Mouse (Mus musculus): Measurements from ENCODE around the gene Gm21304. TPM values are rescaled to one million over a fixed set of nuclear protein-coding genes. Genes with fewer than 3 reads are reported as not detected.
"Not testable (repeated sequence)": the region's sequence is repeated elsewhere in the genome, so short reads cannot be mapped to it uniquely, and the experiment has no call there.

The Gm21304 gene
- not detected in 2 replicates for polyA plus RNA-seq (2012; rRNA removed)

DNA sequence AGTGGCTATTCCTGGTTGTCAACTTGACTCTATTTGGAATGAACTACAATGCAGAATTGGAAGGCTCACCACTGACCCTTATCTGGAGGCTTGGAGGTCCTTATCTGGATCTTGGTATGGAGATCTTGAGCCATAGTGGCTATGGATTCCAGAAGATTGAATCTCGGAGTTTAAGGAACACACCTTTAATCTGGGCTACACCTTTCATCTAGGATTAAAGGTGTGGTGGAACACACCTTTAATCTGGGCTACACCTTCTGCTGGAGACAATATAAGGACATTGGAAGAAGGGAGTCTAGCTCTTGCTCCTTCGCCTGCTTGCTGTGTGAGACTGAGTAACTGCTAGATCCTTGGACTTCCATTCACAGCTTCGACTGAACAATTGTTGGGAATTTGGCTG is at the start of gene Gm21304:
Gene Gm21304, plus strand, starts transcription at position 301 of the 400 bp plus-strand sequence.
- not testable (repeated sequence) for H3K27me3 ChIP-seq (ENCODE audit: control insufficient read depth, insufficient read depth, low read length); H3K4me1 ChIP-seq (replicated peaks; ENCODE audit: control insufficient read depth, insufficient read depth, low read length); DNase-seq; H3K27ac ChIP-seq (ENCODE audit: control insufficient read depth, insufficient read depth, low read length); H3K4me3 ChIP-seq (ENCODE audit: control insufficient read depth, insufficient read depth, low read length); H3K36me3 ChIP-seq (ENCODE audit: control insufficient read depth, insufficient read depth, low read length)
- no CpG with 5 or more reads among the region's 3 CpGs for WGBS

GRCm38 (mm10) chr10:104142687-104143086 is 25.6 kb upstream of the Gm21304 start, which contains the start of gene Gm21293:
Gene Gm21293, plus strand, starts transcription at chr10:104142987.
- WGBS, result no CpG with 5 or more reads among the region's 3 CpGs
- not testable (repeated sequence) for H3K27ac ChIP-seq (ENCODE audit: control insufficient read depth, insufficient read depth, low read length); DNase-seq; H3K27me3 ChIP-seq (ENCODE audit: control insufficient read depth, insufficient read depth, low read length); H3K4me1 ChIP-seq (replicated peaks; ENCODE audit: control insufficient read depth, insufficient read depth, low read length); H3K4me3 ChIP-seq (ENCODE audit: control insufficient read depth, insufficient read depth, low read length); H3K36me3 ChIP-seq (ENCODE audit: control insufficient read depth, insufficient read depth, low read length)

DNA sequence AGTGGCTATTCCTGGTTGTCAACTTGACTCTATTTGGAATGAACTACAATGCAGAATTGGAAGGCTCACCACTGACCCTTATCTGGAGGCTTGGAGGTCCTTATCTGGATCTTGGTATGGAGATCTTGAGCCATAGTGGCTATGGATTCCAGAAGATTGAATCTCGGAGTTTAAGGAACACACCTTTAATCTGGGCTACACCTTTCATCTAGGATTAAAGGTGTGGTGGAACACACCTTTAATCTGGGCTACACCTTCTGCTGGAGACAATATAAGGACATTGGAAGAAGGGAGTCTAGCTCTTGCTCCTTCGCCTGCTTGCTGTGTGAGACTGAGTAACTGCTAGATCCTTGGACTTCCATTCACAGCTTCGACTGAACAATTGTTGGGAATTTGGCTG is 17.1 kb upstream of the Gm21304 start, which contains the start of gene Gm6763:
Gene Gm6763, plus strand, starts transcription at position 301 of the 400 bp plus-strand sequence.
- DNase-seq; H3K4me3 ChIP-seq (ENCODE audit: control insufficient read depth, insufficient read depth, low read length); H3K27ac ChIP-seq (ENCODE audit: control insufficient read depth, insufficient read depth, low read length); H3K4me1 ChIP-seq (replicated peaks; ENCODE audit: control insufficient read depth, insufficient read depth, low read length); H3K36me3 ChIP-seq (ENCODE audit: control insufficient read depth, insufficient read depth, low read length); H3K27me3 ChIP-seq (ENCODE audit: control insufficient read depth, insufficient read depth, low read length): not testable (repeated sequence)
- no CpG with 5 or more reads among the region's 3 CpGs for WGBS

DNA sequence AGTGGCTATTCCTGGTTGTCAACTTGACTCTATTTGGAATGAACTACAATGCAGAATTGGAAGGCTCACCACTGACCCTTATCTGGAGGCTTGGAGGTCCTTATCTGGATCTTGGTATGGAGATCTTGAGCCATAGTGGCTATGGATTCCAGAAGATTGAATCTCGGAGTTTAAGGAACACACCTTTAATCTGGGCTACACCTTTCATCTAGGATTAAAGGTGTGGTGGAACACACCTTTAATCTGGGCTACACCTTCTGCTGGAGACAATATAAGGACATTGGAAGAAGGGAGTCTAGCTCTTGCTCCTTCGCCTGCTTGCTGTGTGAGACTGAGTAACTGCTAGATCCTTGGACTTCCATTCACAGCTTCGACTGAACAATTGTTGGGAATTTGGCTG is 8.6 kb upstream of the Gm21304 start, which contains the start of gene Gm8764:
Gene Gm8764, plus strand, starts transcription at position 301 of the 400 bp plus-strand sequence.
- not testable (repeated sequence) for H3K27me3 ChIP-seq (ENCODE audit: control insufficient read depth, insufficient read depth, low read length); H3K4me3 ChIP-seq (ENCODE audit: control insufficient read depth, insufficient read depth, low read length); H3K27ac ChIP-seq (ENCODE audit: control insufficient read depth, insufficient read depth, low read length); H3K36me3 ChIP-seq (ENCODE audit: control insufficient read depth, insufficient read depth, low read length); H3K4me1 ChIP-seq (replicated peaks; ENCODE audit: control insufficient read depth, insufficient read depth, low read length); DNase-seq
- WGBS, result no CpG with 5 or more reads among the region's 3 CpGs

DNA sequence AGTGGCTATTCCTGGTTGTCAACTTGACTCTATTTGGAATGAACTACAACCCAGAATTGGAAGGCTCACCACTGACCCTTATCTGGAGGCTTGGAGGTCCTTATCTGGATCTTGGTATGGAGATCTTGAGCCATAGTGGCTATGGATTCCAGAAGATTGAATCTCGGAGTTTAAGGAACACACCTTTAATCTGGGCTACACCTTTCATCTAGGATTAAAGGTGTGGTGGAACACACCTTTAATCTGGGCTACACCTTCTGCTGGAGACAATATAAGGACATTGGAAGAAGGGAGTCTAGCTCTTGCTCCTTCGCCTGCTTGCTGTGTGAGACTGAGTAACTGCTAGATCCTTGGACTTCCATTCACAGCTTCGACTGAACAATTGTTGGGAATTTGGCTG is 8.4 kb downstream of the Gm21304 start, which contains the start of gene Gm21312:
Gene Gm21312, plus strand, starts transcription at position 301 of the 400 bp plus-strand sequence.
- no CpG with 5 or more reads among the region's 3 CpGs for WGBS
- not testable (repeated sequence) for H3K27ac ChIP-seq (ENCODE audit: control insufficient read depth, insufficient read depth, low read length); H3K27me3 ChIP-seq (ENCODE audit: control insufficient read depth, insufficient read depth, low read length); H3K4me1 ChIP-seq (replicated peaks; ENCODE audit: control insufficient read depth, insufficient read depth, low read length); H3K4me3 ChIP-seq (ENCODE audit: control insufficient read depth, insufficient read depth, low read length); DNase-seq; H3K36me3 ChIP-seq (ENCODE audit: control insufficient read depth, insufficient read depth, low read length)

GRCm38 (mm10) chr10:104185233-104185632 is 16.9 kb downstream of the Gm21304 start, which contains the start of gene Gm20765:
Gene Gm20765, plus strand, starts transcription at chr10:104185533.
- not testable (repeated sequence) for H3K27me3 ChIP-seq (ENCODE audit: control insufficient read depth, insufficient read depth, low read length); H3K36me3 ChIP-seq (ENCODE audit: control insufficient read depth, insufficient read depth, low read length); DNase-seq; H3K4me3 ChIP-seq (ENCODE audit: control insufficient read depth, insufficient read depth, low read length); H3K4me1 ChIP-seq (replicated peaks; ENCODE audit: control insufficient read depth, insufficient read depth, low read length); H3K27ac ChIP-seq (ENCODE audit: control insufficient read depth, insufficient read depth, low read length)
- WGBS, result no CpG with 5 or more reads among the region's 3 CpGs

GRCm38 (mm10) chr10:104193742-104194141 is 25.4 kb downstream of the Gm21304 start, which contains the start of gene Gm4340:
Gene Gm4340, plus strand, starts transcription at chr10:104194042.
- not testable (repeated sequence) for DNase-seq; H3K4me3 ChIP-seq (ENCODE audit: control insufficient read depth, insufficient read depth, low read length); H3K27ac ChIP-seq (ENCODE audit: control insufficient read depth, insufficient read depth, low read length); H3K36me3 ChIP-seq (ENCODE audit: control insufficient read depth, insufficient read depth, low read length); H3K27me3 ChIP-seq (ENCODE audit: control insufficient read depth, insufficient read depth, low read length); H3K4me1 ChIP-seq (replicated peaks; ENCODE audit: control insufficient read depth, insufficient read depth, low read length)
- no CpG with 5 or more reads among the region's 3 CpGs for WGBS

- no peaks in the 10 kb centered on the region for H3K4me1 ChIP-seq (replicated peaks; ENCODE audit: control insufficient read depth, insufficient read depth, low read length)
- H3K4me3 ChIP-seq (ENCODE audit: control insufficient read depth, insufficient read depth, low read length), result no peak overlapping the region
- DNase-seq, result no peak
- 82% methylated on average over 1 of the region's 1 CpGs for WGBS
- H3K36me3 ChIP-seq (ENCODE audit: control insufficient read depth, insufficient read depth, low read length), result no peaks in the 10 kb centered on the region
- H3K27me3 ChIP-seq (ENCODE audit: control insufficient read depth, insufficient read depth, low read length), result no peaks in the 10 kb centered on the region
- no peak overlapping the region for H3K27ac ChIP-seq (ENCODE audit: control insufficient read depth, insufficient read depth, low read length)
- TF ChIP-seq CTCF (IDR thresholded peaks at IDR 0.05; ENCODE audit: borderline replicate concordance, control insufficient read depth, extremely low read depth, insufficient read depth, low read length, poor library complexity) (no peak), POLR2A (IDR thresholded peaks at IDR 0.05; ENCODE audit: control insufficient read depth, extremely low read depth, insufficient read depth, low read length, poor library complexity) (no peak)
These were observed 41.3 kb downstream of the Gm21304 start for GRCm38 (mm10) chr10:104209655-104210054.

All from thymus, adult 2 months (tissue).